Mouse (Mus musculus) neural tube, embryonic 10.5 days (tissue): ENCODE measurements around the gene Ebf4.

ENCODE experiments used
- DNase-seq: peaks from one replicate; pipeline ENCODE4 v3.0.0-alpha.2; 2017; ENCODE audit warnings: low spot score; ENCODE audit errors: extremely low spot score

Gene Ebf4

DNA sequence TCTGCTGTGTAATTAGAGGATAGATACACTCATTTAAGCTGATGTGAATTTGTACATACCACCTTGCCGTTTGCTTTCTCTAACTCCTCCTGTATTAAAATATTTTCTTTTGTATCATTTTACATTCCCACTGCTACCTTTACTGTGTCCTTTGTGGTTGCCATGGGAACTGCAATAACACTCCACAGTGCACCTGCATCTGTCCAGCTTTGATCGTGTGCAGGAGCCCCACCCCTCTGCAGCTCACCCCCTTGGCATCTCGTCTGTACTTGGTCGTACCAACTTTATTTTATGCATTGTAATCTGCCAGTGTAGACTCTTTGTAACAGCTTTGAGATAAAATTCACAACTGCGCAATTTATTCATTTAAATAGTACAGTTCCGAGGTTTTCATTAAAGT is 88.9 kb downstream of the Ebf4 start:
- DNase-seq: no peak

DNA sequence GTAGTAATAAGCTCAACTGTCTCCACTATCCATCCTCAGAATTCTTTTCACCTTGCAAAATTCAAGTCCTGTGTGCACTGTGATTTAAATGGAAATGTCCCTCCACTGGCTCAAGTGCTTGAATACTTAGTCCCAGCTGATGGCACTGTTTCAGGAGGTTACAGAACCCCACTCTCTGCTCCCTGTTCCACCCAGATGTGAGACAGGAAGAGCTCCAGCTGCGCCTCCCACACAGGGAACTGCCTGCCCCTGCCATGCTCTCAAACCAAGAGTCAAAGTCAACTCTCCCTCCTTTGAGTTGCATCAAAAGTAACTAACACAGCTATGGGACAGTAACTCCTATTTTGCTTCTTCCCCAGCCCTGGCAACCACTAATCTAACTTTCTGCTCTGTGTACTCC is 91.2 kb downstream of the Ebf4 start:
- DNase-seq: no peak

DNA sequence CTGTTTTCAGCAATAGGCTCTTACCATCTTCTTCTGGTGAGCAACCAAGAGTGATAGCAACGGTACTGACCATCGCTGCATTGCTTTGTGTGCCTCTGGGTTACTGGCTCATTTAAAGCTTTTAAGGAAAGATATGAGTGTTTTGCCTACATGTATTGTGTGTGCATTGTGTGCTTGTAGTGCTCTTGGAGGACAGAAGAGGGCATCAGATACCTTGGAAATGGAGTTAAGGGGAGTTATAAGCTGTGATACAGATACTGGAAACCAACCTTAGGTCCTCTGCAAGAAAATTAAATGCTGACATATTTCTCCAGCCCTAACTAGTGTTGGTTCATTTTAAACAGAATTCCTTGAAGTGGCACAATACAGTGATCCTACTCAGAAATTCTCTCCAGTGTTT is 93.8 kb downstream of the Ebf4 start:
- no peak for DNase-seq

DNA sequence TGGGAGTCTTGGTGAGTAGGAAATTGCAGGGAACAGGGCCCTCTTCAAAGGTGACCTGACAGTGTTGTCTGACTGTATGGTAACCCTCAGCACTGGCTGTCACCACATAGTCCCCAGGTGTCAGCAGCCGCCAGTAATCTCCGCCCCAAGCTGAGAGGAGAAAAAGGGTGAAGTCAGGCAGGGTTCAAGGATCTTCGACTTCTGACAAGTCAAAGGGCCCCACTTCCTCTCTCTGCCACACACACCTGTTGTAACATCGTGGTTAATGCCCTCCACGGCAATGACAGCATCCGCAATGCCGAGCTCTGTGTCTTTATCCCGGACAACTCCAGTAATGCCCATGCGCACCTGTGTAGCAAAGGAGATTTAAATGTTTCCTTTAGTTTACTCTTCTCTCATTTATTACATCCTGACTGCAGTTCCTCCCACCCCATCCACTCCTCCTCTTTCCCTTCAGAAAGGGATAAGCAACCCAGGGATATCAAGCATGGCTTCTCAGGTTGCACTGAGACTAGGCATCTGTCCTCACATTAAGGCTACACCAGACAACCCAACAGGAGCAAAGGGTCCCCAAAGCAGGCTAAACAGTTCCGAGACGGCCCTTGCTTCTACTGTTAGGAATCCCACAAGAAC is 96.1 kb downstream of the Ebf4 start:
- DNase-seq: no peak

DNA sequence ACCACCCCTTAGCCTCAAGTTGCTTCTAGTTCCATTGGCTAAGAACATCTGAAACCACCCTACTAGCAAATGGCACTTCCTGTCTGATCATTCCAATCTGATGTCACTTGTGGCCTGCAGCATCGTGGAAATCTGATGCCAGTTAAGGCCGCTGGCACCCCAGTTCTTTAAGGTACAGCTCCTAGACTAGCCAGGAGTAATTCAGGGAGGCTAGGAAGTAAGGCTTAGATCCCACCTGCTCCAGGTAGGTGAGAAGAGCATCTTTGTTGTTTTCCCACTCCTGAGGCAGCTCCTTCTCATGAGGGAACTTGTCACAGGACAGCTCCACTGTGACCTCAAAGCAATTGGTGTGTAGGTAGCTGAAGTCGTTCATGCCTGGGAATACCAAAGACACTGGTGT is 97.9 kb downstream of the Ebf4 start:
- DNase-seq: no peak

DNA sequence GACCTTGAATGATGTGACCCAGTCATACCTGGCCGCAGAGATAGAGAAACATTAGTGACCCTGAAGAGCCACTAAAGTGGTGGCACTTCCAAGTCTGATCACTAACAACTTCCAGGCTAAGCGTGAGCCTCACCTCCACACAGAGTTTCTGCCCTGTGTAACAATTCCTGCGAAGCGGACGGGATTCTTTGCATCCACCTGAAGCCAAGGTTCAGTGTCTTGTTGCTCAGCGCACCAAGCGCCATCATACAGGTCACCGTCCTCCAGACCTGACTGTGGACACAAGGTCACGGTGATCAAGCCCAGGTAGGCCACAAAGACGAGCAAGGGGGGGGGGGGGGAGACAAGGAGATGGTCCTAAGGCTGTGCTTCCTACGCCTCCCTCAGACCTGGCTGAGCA is 100.7 kb downstream of the Ebf4 start:
- DNase-seq: no peak

DNA sequence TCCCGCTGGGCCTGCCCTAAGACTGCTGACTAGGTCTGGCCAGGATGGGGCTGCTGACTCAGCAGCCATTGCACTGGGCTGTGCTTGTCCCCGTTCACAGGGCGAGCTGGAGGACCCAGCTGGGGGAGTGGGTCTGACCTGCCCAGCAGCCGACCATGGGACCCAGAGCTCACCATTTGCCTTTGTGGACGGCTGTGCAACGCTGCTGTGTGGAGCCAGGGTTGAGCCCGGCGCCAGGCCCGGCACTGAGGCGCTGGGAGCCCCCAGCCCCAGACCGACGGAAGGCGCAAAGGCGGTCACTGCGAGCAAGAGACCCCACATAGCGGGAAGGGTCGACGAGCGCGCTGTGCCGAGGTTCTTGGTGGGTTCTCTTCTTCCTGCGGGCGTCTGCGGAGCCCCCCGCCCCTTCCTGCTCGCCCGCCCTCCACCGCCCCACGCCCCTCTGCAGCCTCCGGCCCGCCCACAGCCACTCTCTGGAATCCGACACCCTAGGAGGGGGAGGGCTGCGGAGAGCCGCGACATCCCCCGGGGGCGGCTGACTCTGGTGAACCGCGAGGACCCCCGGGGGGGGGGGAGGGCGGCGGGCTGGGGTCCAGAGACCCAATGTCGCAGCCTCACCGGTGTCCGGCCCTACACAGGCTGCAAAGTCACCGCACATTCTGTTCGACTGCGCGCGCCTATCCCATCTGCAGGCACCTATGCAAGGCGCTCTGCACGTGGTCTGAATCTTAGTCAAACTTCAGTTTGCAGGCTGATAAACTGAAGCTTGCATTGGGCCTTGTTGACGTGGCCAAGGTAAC is 102.4 kb downstream of the Ebf4 start, which contains the start of gene Cpxm1:
Cpxm1 (minus strand) TSS at position 389 of the 800 bp plus-strand sequence.
- DNase-seq: peak; percentile 81

DNA sequence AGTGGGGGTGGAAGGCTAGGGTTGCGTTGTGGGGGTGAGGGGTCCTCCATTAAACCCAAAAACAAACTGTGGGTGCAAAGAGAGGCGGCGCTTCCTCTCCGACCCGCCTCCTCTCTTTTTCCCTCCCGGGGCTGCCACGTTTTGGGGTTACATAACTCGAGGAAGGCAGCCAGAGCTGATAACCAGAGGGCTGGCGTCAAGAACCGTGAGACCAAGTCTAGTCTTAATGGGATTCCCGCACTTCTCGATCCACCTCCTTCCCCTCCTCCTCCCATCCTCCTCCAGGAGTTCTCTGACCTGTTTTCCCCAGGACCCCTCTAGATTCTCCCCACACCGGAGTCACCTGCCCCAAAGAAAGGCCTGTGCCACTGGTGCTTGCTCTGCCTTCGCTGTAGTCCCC is 103.1 kb downstream of the Ebf4 start:
- DNase-seq: no peak

DNA sequence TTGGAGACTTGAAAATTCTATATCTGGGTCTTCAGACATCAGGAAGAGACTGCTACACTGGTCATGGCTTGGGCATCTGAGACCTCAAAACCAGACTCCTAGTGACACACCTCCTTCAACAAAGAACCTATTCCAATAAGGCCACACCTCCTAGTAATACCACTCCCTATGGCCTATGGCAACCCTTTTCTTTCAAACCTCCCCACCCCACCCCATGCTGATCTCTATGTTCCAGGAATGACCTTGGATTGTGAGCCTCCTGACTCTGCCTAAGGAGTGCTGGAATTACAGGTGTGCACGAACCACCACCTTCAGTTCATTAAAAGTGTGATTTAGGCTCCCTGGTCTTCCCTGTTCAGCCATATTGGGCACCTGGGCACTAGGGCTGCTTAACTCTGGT is 105.1 kb downstream of the Ebf4 start:
- DNase-seq: no peak

DNA sequence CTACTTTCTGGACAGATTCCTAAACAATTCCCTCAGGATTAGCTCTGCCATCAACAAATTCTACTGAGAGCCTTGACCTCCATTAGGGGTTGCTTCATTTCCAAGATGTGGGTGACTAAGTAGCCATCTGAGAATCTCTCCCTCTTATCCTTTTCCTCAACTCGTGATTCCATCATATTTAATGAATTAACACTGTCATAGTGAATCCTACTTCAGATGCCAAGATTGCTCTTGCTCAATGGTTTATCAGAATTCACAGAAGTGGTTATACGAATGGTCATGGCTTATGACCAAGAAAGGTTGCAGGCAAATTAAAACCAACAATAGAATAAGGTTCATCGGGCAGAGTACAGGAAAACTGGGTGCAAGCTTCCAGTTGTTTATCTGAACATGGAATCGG is 106.9 kb downstream of the Ebf4 start:
- no peak for DNase-seq

DNA sequence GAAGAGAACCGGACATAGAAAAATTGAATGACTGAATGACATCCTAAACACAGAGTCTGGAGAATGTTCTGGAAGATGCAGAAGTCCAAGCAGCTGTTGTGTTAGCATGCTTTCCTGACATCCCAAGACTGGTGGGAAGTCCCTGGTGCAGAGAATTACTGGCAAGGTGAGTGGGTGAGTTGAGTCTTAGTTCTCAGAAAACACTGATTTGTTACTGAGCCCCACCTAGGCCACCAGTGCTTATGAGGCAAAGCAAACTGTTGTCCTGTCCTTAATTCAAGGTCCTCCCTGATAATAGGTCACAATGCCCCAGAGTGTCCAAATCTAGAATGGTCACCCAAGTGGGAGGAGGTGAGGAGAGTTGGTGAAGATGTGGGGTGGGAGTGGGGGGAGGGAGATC is 110.0 kb downstream of the Ebf4 start, which contains the start of the genes Gm28372 and 1700020A23Rik:
Gm28372 (plus strand) TSS at position 301 of the 400 bp plus-strand sequence.
1700020A23Rik (plus strand) TSS at position 321 of the 400 bp plus-strand sequence.
- DNase-seq: no peak

DNA sequence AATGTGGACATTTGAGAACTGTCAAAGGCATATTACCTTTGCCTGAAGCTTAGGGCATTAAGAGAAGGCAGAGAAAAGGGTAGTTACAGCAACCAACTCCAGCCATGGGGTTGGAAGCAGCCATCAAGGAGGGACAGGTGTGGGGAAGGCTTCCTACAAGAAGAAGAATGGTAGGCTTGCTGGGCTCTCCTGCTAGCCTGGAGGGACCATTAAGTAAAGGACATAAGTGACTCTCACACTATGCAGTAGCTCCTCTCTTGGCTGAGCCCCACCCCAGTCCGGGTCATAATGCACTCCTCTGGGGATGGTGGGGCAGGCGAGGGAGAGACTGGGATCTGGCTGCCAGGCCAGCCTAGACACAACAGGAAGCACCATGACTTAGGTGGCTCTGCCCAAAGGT is 111.2 kb downstream of the Ebf4 start, which contains the start of gene Tmem239:
Tmem239 (plus strand) TSS at position 301 of the 400 bp plus-strand sequence.
- DNase-seq: no peak

DNA sequence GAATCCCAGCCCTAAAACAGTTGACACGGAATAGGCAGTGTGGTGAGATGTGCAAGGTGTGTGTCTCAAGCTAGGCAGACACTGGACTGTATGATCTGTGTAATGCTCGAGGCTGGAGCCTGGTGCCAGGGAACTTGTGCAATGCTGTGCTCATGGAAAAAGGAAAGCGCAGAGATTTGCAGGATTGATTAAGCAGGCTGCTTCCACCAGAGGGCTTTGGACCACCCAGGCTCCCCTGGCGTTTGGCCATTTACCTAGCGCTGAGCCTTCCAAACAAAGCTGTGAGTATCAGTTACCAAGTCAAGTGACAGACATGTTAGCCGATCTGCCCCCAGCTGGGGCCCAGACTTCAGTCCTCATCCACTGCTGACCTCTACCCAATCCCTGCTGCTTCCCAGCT is 113.2 kb downstream of the Ebf4 start:
- peak; percentile 32 for DNase-seq

DNA sequence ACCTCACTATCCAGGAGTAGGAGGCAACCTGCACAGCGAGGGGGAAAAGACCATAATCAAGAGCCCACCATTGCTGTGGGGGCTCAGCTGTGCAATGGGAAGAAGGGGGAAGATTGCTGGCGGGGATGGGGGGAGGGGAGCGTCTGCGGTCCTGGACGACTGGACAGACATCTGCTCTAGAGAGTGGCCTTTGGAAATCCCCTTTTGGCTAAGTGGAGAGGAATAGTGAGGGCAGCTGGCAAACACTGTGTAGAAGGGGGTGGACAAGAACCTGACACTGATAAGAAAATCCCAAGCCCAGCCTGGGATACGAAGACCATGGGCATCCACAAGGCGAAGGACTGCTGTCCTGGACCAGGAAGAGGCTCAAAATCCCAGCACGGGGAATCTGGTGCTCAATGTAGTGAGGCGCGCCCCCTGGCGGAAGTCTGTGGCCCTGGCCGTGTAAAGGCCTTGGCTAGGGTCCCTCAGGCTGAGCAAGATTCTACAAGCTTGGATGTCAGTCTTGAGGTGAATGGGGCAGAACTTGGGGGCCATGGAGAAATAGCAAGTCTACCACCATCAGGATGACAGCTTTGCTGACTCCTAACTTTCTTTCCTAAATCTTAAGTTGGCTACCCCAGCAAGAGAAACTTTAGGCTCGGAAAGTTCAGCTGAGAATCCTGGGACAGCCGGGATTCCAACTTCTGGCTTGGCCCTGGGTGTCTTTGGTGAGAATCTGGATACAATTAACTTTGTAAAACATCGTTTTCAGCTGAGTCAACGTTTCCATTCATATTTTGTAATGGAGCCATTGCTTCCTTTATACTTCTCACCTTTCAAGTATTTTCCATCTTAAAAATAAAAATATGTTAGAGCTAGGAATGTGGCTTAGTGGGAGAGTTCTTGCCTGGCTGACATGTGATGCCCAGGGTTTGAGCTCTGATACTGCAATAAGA is 116.9 kb downstream of the Ebf4 start:
- DNase-seq: peak; percentile 88

DNA sequence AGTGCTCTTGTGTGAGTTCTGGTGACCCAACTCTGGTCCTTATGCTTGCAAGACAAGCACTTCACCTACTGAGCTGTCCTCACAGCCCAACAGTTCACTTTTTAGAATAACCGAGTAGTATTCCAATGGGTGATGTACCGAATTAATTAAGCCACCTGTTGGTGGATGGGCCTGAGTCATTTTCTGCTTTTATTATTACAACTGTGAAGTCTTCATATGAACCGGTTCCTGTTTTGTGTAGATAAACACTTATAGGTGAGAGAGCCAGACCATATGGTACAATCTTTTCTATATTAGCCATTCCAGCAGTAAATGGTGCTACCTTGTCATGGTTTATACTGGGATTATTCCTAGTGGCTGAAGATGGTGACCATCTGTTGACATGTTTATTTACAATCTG is 117.8 kb downstream of the Ebf4 start:
- DNase-seq: no peak

DNA sequence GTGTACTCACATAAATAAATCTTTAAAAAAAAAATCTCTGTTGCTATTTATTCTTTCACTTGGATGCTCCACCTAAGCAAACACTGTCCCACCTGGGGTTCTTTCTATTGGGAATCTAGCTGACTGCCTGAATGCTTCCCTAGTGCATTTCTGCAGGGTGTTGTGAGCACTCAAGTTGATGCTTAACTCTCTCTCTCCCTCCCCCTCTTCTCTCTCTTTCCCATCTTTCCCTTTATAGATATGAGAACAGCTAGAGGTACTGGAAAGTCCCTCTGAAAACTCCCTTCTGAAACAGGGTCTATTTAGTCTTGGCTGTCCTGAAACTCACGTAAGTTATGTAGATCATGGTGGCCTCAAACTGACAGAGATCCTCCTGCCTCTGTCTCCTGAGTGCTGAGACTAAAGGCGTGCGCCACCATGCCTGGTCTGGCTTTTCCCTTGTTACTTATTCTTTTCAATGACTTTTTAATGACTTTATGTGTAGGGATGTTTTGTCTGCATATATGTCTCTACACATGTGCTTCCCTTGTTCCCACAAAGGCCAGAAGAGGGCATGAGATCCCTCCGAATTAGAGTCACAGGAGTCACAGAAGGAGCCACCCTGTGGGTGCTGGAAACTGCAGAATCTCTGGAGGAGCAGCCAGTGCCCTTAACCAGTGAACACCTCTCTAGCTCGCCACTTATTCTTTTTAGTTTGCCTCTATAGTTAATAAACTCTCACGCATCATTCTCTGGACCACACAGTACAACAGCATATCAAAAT is 119.3 kb downstream of the Ebf4 start:
- no peak for DNase-seq
